Mouse (Mus musculus) spleen, adult 2 months (tissue): ENCODE data around the gene Arid1b.

Experiments
- CTCF ChIP-seq: fragments of 200-500 bp; IDR thresholded peaks from 2 replicates; pipeline ENCODE4 v1.5.1; 2011; ENCODE audit warnings: mild to moderate bottlenecking, inconsistent platforms; ENCODE audit not compliant: insufficient read depth, insufficient read length, insufficient replicate concordance; ENCODE audit errors: extremely low read depth
- POLR2A ChIP-seq: fragments of 200-500 bp; IDR thresholded peaks from 2 replicates; pipeline ENCODE4 v1.6.1; 2011; ENCODE audit warnings: low read depth, low read length, inconsistent platforms

- no peak for TF ChIP-seq POLR2A
- TF ChIP-seq CTCF: no peak
Measured at GRCm38 (mm10) chr17:5377930-5378310, 383.8 kb downstream of the Arid1b start.
